Mouse (Mus musculus) MEL (cell line): ENCODE results near the gene Rps27rt.

Experiments used
- CHD1 ChIP-seq: IDR thresholded peaks from 2 replicates; pipeline ENCODE4 v1.6.1; 2012; ENCODE audit warnings: low read depth, mild to moderate bottlenecking, inconsistent platforms, low read length, improper control_type of control experiment
- CHD2 ChIP-seq: IDR thresholded peaks from 2 replicates; pipeline ENCODE4 v1.6.1; 2011; ENCODE audit warnings: low read length, improper control_type of control experiment
- CTCF ChIP-seq, 3 experiments: IDR thresholded peaks in 2 of 3; conservative IDR thresholded peaks in 1 of 3; 2 replicates each; pipeline ENCODE4 v1.5.1; 2011 to 2012; ENCODE audit warnings: low read length in 3 of 3, low read depth in 2 of 3, mild to moderate bottlenecking in 2 of 3, improper control_type of control experiment in 1 of 3, inconsistent platforms in 1 of 3, mixed read lengths in 1 of 3, moderate library complexity in 1 of 3; ENCODE audit not compliant: control insufficient read depth in 1 of 3, insufficient read depth in 1 of 3, poor library complexity in 1 of 3, severe bottlenecking in 1 of 3
- MEF2A ChIP-seq: IDR thresholded peaks from 2 replicates; pipeline ENCODE4 v1.6.1; 2014; ENCODE audit warnings: low read depth, mild to moderate bottlenecking, inconsistent platforms, low read length, improper control_type of control experiment; ENCODE audit not compliant: poor library complexity, insufficient replicate concordance, severe bottlenecking; ENCODE audit errors: extremely low read depth
- POLR2A ChIP-seq, 2 experiments: IDR thresholded peaks; 2 replicates each; pipeline ENCODE4 v1.6.1; 2011 to 2012; ENCODE audit warnings: low read length in 2 of 2, mild to moderate bottlenecking in 2 of 2, control low read depth in 1 of 2, improper control_type of control experiment in 1 of 2, low read depth in 1 of 2, moderate library complexity in 1 of 2; ENCODE audit not compliant: control insufficient read depth in 1 of 2, insufficient read depth in 1 of 2, poor library complexity in 1 of 2
- SIN3A ChIP-seq: IDR thresholded peaks from 2 replicates; pipeline ENCODE4 v1.6.1; 2012; ENCODE audit warnings: low read length, improper control_type of control experiment, inconsistent platforms
- ZKSCAN1 ChIP-seq: IDR thresholded peaks from 2 replicates; pipeline ENCODE4 v1.6.1; 2012; ENCODE audit warnings: low read depth, mild to moderate bottlenecking, inconsistent platforms, low read length, improper control_type of control experiment, moderate library complexity

- TF ChIP-seq CTCF (IDR thresholded peaks at IDR 0.05 in 2 of 3, conservative IDR thresholded peaks at IDR 0.05 in 1 of 3; ENCODE audit: control insufficient read depth in 1 of 3, insufficient read depth in 1 of 3, low read depth in 2 of 3, low read length in 3 of 3, poor library complexity in 1 of 3, severe bottlenecking in 1 of 3) (no peak), CHD1 (no peak), SIN3A (no peak), POLR2A (IDR thresholded peaks at IDR 0.05; ENCODE audit: control insufficient read depth in 1 of 2, insufficient read depth in 1 of 2, low read depth in 1 of 2, low read length in 2 of 2, poor library complexity in 1 of 2) (no peak), ZKSCAN1 (no peak), MEF2A (no peak), CHD2 (no peak)
Observed at GRCm38 (mm10) chr9:114934231-114934630, 48.3 kb downstream of the Rps27rt start.
